Mouse (Mus musculus) lung, adult 2 months (tissue): Measurements from ENCODE around the gene Ager.

Experiments
- CTCF ChIP-seq: fragments of 200-500 bp; IDR thresholded peaks from 2 replicates; pipeline ENCODE4 v1.5.1; 2011; ENCODE audit warnings: mild to moderate bottlenecking, low read length, control low read depth; ENCODE audit not compliant: insufficient read depth
- POLR2A ChIP-seq: fragments of 200-500 bp; IDR thresholded peaks from 2 replicates; pipeline ENCODE4 v1.6.1; 2011; ENCODE audit warnings: low read depth, mild to moderate bottlenecking, control low read depth, low read length, borderline replicate concordance; ENCODE audit errors: extremely low read depth

GRCm38 (mm10) chr17:34601796-34602195 lies 4.1 kb downstream of the Ager start:
- TF ChIP-seq CTCF (no peak), POLR2A (peak; percentile 9; the same call in 1 of the 2 replicates)
